Mouse (Mus musculus): Measurements from ENCODE around the gene Itfg2. TPM values are rescaled to one million over a fixed set of nuclear protein-coding genes. Genes with fewer than 3 reads are reported as not detected.

Itfg2 gene
- polyA plus RNA-seq, 1 experiment from 2014 or later: 24.4 TPM

DNA sequence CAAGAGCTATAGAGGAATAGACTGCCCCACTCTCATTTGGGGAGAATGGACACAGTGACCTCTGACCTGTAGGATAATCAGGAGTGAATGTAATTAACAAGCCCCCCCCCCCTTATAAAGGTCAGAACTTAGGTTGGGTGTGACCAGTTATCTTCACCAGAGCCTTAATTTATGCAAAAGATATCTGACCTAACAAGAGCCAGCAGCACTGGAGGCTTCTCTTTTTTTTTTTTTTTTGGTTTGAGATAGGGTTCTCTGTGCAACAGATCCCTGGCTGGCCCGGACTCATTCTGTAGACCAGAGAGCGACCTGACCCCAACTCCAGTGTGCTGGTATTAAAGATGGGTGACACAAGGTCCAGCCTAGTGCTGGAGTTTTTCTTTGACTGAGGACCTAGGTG, 4.6 kb upstream of the Itfg2 start:
- H3K4me1 ChIP-seq (replicated peaks): no peaks in the 10 kb centered on the region
- no peak overlapping the region for H3K27ac ChIP-seq
- no peaks in the 10 kb centered on the region for H3K27me3 ChIP-seq (replicated peaks)
- H3K4me3 ChIP-seq (replicated peaks): no peak overlapping the region
- H3K9ac ChIP-seq: no peak overlapping the region
- H3K36me3 ChIP-seq: peaks cover 50% of the 10 kb centered on the region
- WGBS: 93% methylated on average over 2 of the region's 2 CpGs
- H3K4me2 ChIP-seq (replicated peaks): no peak overlapping the region
- no peaks in the 10 kb centered on the region for H3K9me3 ChIP-seq
- no peak for ATAC-seq

DNA sequence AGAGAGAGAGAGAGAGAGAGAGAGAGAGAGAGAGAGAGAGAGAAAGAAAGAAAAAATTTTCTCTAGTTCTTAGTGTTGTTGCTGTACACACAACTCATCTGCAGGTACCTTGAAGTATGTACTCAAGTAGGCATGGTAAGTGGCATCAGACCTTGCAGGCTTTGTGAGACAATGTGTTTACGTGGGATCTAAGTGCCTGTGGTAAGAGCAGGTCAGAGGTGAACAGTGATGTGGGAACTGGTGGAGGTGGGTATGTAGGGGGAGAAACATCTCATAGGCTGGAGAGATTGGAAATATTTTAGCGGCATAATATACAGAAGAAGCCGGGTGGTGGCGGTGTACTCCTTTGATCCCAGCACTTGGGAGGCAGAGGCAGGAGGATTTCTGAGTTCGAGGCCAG, 2.8 kb upstream of the Itfg2 start:
- H3K4me3 ChIP-seq (replicated peaks): no peak overlapping the region
- H3K9me3 ChIP-seq: no peaks in the 10 kb centered on the region
- ATAC-seq: no peak
- H3K4me2 ChIP-seq (replicated peaks): no peak overlapping the region
- no peak overlapping the region for H3K27ac ChIP-seq
- 87% methylated on average over 5 of the region's 5 CpGs for WGBS
- no peaks in the 10 kb centered on the region for H3K27me3 ChIP-seq (replicated peaks)
- no peak overlapping the region for H3K9ac ChIP-seq
- no peaks in the 10 kb centered on the region for H3K4me1 ChIP-seq (replicated peaks)
- H3K36me3 ChIP-seq: peaks cover 35% of the 10 kb centered on the region

DNA sequence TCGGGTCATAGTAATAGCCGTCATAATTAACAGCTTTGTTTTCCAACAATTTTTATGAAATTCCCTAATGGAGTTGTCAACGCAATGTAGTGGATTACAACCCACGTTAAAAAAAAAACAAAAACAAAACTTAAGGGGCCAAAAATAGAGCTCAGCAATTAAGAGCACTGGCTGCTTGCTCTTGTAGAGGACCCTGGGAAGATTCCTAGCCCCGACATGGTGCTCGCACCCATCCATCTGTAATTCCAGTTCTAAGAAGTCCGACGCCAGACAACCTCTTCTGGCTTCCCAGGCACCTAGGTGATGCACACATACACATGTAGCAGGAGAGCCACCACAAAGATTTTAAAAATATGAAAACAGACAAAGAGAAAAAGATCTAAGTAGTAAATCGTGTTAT, 315 bp upstream of the Itfg2 start:
- ATAC-seq: no peak
- Histone ChIP-seq H3K36me3 (peaks cover 12% of the 10 kb centered on the region), H3K27me3 (replicated peaks) (no peaks in the 10 kb centered on the region), H3K9me3 (no peaks in the 10 kb centered on the region), H3K4me2 (replicated peaks) (peak overlapping the region; percentile 65), H3K27ac (0 out of 2 replicates have a peak overlapping the region, but pooled peaks have one; percentile 96), H3K4me3 (replicated peaks) (peak overlapping the region; percentile 62), H3K9ac (peak overlapping the region; percentile 73; the same call in 1 of the 2 replicates), H3K4me1 (replicated peaks) (0 out of 2 replicates have a peak, but pooled peaks cover 3% of the 10 kb centered on the region)
- 14% methylated on average over 9 of the region's 9 CpGs for WGBS

DNA sequence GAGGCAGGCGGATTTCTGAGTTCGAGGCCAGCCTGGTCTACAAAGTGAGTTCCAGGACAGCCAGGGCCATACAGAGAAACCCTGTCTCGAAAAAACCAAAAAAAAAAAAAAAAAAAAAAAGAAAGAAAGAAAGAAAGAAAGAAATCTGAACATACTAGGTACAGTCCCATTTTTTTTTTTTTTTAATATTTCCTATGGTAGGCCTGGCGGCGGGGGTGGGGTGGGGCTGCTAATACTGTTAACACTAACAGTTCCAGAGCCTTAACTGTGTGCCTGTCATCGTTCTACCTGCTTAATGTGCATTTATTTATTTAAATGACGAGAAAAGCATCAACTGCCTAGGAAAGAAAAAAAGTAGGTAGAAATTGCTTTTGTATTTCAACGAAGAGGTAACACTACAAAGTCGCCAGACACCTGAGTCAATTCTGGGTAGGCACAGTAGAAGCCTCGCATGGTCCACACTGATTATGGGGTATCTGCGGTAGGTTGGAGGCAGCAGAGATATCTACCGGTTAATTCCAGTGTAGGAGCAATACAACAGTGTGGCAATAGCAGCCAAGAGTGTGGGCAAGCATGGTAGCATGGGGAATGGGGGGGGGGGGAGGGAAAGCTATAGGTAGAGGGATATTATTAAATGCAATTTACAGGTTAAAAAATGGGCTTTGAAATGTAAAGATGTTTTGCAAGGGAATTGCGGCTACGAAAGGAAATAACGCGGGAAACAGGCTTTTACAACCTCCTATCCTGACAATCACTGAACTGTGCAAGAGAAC, 1.0 kb downstream of the Itfg2 start:
- H3K4me3 ChIP-seq (replicated peaks): peak overlapping the region; percentile 62
- peak overlapping the region; percentile 96 for H3K27ac ChIP-seq
- 0 out of 2 replicates have a peak, but pooled peaks cover 3% of the 10 kb centered on the region for H3K4me1 ChIP-seq (replicated peaks)
- H3K9ac ChIP-seq: peak overlapping the region; percentile 73
- peaks cover under 1% of the 10 kb centered on the region; the same call in 1 of the 2 replicates for H3K36me3 ChIP-seq
- WGBS: 40% methylated on average over 15 of the region's 16 CpGs
- H3K4me2 ChIP-seq (replicated peaks): peak overlapping the region; percentile 65
- H3K27me3 ChIP-seq (replicated peaks): no peaks in the 10 kb centered on the region
- H3K9me3 ChIP-seq: no peaks in the 10 kb centered on the region
- ATAC-seq: peak; percentile 44; the same call in 1 of the 2 replicates

GRCm38 (mm10) chr6:128421480-128421879, 3.3 kb downstream of the Itfg2 start:
- 87% methylated on average over 3 of the region's 3 CpGs for WGBS
- H3K9ac ChIP-seq: no peak overlapping the region
- H3K4me1 ChIP-seq (replicated peaks): 0 out of 2 replicates have a peak, but pooled peaks cover 3% of the 10 kb centered on the region
- ATAC-seq: no peak
- H3K27me3 ChIP-seq (replicated peaks): no peaks in the 10 kb centered on the region
- no peak overlapping the region for H3K4me3 ChIP-seq (replicated peaks)
- no peaks in the 10 kb centered on the region for H3K36me3 ChIP-seq
- 0 out of 2 replicates have a peak overlapping the region, but pooled peaks have one; percentile 1 for H3K27ac ChIP-seq
- H3K9me3 ChIP-seq: no peaks in the 10 kb centered on the region
- no peak overlapping the region for H3K4me2 ChIP-seq (replicated peaks)

DNA sequence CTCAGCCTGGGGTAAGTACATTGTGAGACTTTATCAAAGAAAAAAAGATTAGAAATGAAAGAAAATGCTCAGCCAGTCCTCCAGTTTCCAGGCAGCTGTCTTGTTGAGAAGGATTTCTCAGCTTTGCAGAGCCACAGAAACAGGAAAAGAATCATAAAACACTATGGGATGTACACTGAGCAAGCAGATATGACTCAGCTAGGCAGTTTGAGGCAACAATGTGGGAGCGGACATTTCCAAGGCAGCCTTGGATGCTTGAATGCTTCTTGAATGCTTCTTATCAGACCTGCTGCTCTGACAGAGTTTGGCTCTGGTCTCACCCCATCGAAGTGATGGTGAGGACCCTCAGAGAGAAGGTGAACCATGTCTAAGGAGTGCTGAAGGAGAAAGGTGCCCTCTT, 3.7 kb downstream of the Itfg2 start:
- H3K4me1 ChIP-seq (replicated peaks): 0 out of 2 replicates have a peak, but pooled peaks cover 3% of the 10 kb centered on the region
- WGBS: 67% methylated on average over 2 of the region's 2 CpGs
- no peaks in the 10 kb centered on the region for H3K36me3 ChIP-seq
- H3K9ac ChIP-seq: no peak overlapping the region
- no peaks in the 10 kb centered on the region for H3K9me3 ChIP-seq
- no peak overlapping the region for H3K4me2 ChIP-seq (replicated peaks)
- no peaks in the 10 kb centered on the region for H3K27me3 ChIP-seq (replicated peaks)
- 0 out of 2 replicates have a peak overlapping the region, but pooled peaks have one; percentile 1 for H3K27ac ChIP-seq
- no peak overlapping the region for H3K4me3 ChIP-seq (replicated peaks)
- ATAC-seq: no peak

DNA sequence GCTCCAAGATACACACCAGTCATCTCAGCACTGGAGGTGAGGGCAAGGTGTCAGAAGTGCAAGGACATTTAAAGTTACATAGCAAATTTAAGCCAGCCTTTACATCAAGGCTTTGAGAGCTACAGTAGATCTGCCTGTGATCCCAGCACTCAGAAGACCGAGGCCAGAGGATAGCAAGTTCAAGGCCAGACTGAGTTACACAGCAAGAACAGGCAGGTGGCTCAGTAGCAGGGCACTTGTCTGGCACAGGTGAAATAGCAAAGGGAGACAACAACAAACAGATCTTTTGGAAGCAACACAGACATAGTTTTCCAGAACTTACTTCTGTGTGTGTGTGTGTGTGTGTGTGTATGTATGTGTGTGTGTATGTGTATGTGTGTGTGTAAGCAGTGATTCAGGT, 6.7 kb downstream of the Itfg2 start:
- Histone ChIP-seq H3K4me2 (replicated peaks) (no peak overlapping the region), H3K9me3 (no peaks in the 10 kb centered on the region), H3K36me3 (no peaks in the 10 kb centered on the region), H3K27me3 (replicated peaks) (no peaks in the 10 kb centered on the region), H3K4me1 (replicated peaks) (0 out of 2 replicates have a peak, but pooled peaks cover 3% of the 10 kb centered on the region), H3K27ac (no peak overlapping the region), H3K9ac (no peak overlapping the region), H3K4me3 (replicated peaks) (no peak overlapping the region)
- no peak for ATAC-seq
- 77% methylated on average over 1 of the region's 1 CpGs for WGBS

DNA sequence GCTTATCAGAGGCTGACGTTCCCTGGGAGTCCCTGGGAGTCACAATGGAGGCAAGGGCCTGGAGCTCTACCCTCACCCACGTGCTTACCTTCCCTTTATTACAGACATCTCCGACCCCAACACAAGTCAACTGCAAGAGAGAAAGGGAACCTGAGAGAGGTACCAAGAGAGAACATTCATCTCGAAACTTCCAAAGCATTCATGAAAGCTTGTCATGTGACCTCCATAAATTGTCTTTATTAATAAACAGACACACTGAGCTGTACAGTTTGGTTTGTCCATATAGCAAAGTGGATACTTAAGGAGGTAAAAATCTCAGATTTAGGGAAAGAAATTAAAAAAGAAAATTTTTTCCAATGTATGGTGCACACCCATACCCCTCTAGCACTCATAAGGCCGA, 8.6 kb downstream of the Itfg2 start:
- no peak for ATAC-seq
- Histone ChIP-seq H3K9me3 (no peaks in the 10 kb centered on the region), H3K36me3 (peaks cover 7% of the 10 kb centered on the region; the same call in 1 of the 2 replicates), H3K4me1 (replicated peaks) (no peaks in the 10 kb centered on the region), H3K27ac (no peak overlapping the region), H3K27me3 (replicated peaks) (no peaks in the 10 kb centered on the region), H3K4me3 (replicated peaks) (no peak overlapping the region), H3K9ac (no peak overlapping the region), H3K4me2 (replicated peaks) (no peak overlapping the region)
- 83% methylated on average over 5 of the region's 5 CpGs for WGBS

DNA sequence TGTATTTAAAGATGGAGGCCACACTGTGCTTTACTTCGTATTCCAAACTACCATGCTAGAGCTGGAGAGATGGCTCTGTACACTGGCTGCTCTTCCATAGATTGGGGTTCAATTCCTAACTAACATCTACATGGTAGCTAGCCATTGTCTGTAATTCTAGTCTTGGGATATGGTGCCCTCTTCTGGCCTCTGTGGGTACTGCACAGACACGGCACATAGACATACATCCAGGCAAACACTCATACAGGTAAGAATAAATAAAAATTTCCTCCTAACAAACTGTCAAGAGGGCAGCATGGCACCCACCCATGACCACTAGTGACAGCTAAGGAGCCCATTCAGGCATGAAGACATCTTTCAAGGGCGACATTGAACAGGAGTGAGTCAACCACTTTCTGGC, 13.6 kb downstream of the Itfg2 start:
- Histone ChIP-seq H3K9me3 (no peaks in the 10 kb centered on the region), H3K4me3 (replicated peaks) (no peak overlapping the region), H3K4me2 (replicated peaks) (no peak overlapping the region), H3K9ac (no peak overlapping the region), H3K4me1 (replicated peaks) (no peaks in the 10 kb centered on the region), H3K36me3 (peaks cover 40% of the 10 kb centered on the region), H3K27me3 (replicated peaks) (no peaks in the 10 kb centered on the region), H3K27ac (no peak overlapping the region)
- 16% methylated on average over 3 of the region's 3 CpGs for WGBS
- peak; percentile 53 for ATAC-seq

DNA sequence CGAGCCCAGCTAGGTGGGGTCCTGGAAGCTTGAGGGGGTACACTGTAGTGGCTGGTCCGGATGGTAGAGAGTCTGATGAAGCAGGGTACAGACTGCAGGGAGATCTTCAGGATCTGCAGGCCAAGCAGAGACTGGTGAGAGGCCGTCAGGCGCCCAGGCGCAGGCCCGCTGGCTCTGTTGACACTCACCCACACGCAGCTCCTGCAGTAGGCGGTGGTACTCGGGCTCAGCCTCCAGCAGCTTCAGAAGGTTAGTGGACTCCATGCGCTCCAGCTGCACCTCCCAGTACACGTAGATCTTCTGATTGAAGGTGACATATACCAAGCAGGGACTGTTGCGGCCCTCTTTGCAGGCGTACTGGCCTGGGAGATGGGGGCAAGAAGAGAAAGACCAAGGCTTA, 14.4 kb downstream of the Itfg2 start:
- H3K36me3 ChIP-seq: peaks cover 40% of the 10 kb centered on the region
- H3K27me3 ChIP-seq (replicated peaks): no peaks in the 10 kb centered on the region
- no peaks in the 10 kb centered on the region for H3K9me3 ChIP-seq
- WGBS: 94% methylated on average over 13 of the region's 13 CpGs
- no peak for ATAC-seq
- no peak overlapping the region for H3K4me3 ChIP-seq (replicated peaks)
- H3K4me1 ChIP-seq (replicated peaks): no peaks in the 10 kb centered on the region
- H3K9ac ChIP-seq: no peak overlapping the region
- H3K4me2 ChIP-seq (replicated peaks): no peak overlapping the region
- H3K27ac ChIP-seq: no peak overlapping the region

- Histone ChIP-seq H3K27ac (no peak overlapping the region), H3K4me3 (replicated peaks) (no peak overlapping the region), H3K36me3 (peaks cover 40% of the 10 kb centered on the region), H3K9ac (no peak overlapping the region), H3K9me3 (no peaks in the 10 kb centered on the region), H3K4me2 (replicated peaks) (no peak overlapping the region), H3K4me1 (replicated peaks) (no peaks in the 10 kb centered on the region), H3K27me3 (replicated peaks) (no peaks in the 10 kb centered on the region)
- ATAC-seq: no peak
- WGBS: 84% methylated on average over 7 of the region's 7 CpGs
These were observed 16.1 kb downstream of the Itfg2 start for GRCm38 (mm10) chr6:128408544-128409125.

- Histone ChIP-seq H3K27me3 (replicated peaks) (no peaks in the 10 kb centered on the region), H3K9ac (no peak overlapping the region), H3K4me3 (replicated peaks) (no peak overlapping the region), H3K4me1 (replicated peaks) (0 out of 2 replicates have a peak, but pooled peaks cover 7% of the 10 kb centered on the region), H3K9me3 (no peaks in the 10 kb centered on the region), H3K36me3 (peaks cover 22% of the 10 kb centered on the region), H3K27ac (no peak overlapping the region), H3K4me2 (replicated peaks) (no peak overlapping the region)
- WGBS: 58% methylated on average over 5 of the region's 5 CpGs
- no peak for ATAC-seq
These were observed 20.0 kb downstream of the Itfg2 start for GRCm38 (mm10) chr6:128404708-128405107.

All from intestine, embryonic 15.5 days (tissue).